Mouse (Mus musculus) left cerebral cortex, postnatal 10 days (tissue): Measurements from ENCODE around the gene Wdr41. TPM values are rescaled to one million over a fixed set of nuclear protein-coding genes. Genes with fewer than 3 reads are reported as not detected.

ENCODE experiments used
- DNase-seq, 2 experiments: peaks; one replicate each; pipeline ENCODE4 v3.0.0; 2021 to 2022; ENCODE audit warnings: low spot score in 2 of 2, mixed read lengths in 1 of 2; ENCODE audit errors: extremely low spot score in 1 of 2
- intact Hi-C: fragments of 180-260 bp; cut with DNase I; formaldehyde crosslinking; loops from one replicate; pipeline ENCODE4 v1.15.1; 2025
- total RNA-seq, 2 experiments: library from RNA; stranded (reverse); gene quantifications; 2 replicates each; pipeline ENCODE4 v1.2.3; 2021

Gene Wdr41
- total RNA-seq, 2 experiments from 2014 or later = 23.9 to 26.6 TPM

- intact Hi-C loops = no loop called here
- no peak for DNase-seq
Measured at GRCm38 (mm10) chr13:95032127-95032831, 56.1 kb downstream of the Wdr41 start.

- DNase-seq = no peak
- intact Hi-C loops = no loop called here
Measured at GRCm38 (mm10) chr13:95032973-95033372, 56.8 kb downstream of the Wdr41 start.

GRCm38 (mm10) chr13:95034094-95034493, 58.0 kb downstream of the Wdr41 start:
- intact Hi-C loops = no loop called here
- no peak for DNase-seq

GRCm38 (mm10) chr13:95034715-95035114, 58.6 kb downstream of the Wdr41 start:
- intact Hi-C loops = no loop called here
- DNase-seq = peak in 1 of 2 experiments; percentile 49

- intact Hi-C loops = no loop called here
Measured at GRCm38 (mm10) chr13:95038200-95038599, 62.1 kb downstream of the Wdr41 start.

GRCm38 (mm10) chr13:95040140-95040738, 64.1 kb downstream of the Wdr41 start:
- no peak for DNase-seq
- intact Hi-C loops = no loop called here

More at GRCm38 (mm10) chr13:95038200-95038599, 62.1 kb downstream of the Wdr41 start:
- no peak for DNase-seq

- intact Hi-C loops = no loop called here
- DNase-seq = no peak
Measured at GRCm38 (mm10) chr13:95044108-95044507, 68.0 kb downstream of the Wdr41 start.

GRCm38 (mm10) chr13:95050398-95050797, 74.3 kb downstream of the Wdr41 start:
- intact Hi-C loops = no loop called here

GRCm38 (mm10) chr13:95052421-95052820, 76.3 kb downstream of the Wdr41 start:
- DNase-seq = no peak
- intact Hi-C loops = no loop called here

More at GRCm38 (mm10) chr13:95050398-95050797, 74.3 kb downstream of the Wdr41 start:
- no peak for DNase-seq

- intact Hi-C loops = no loop called here
- no peak for DNase-seq
Measured at GRCm38 (mm10) chr13:95055742-95056388, 79.7 kb downstream of the Wdr41 start.

- DNase-seq = no peak
- intact Hi-C loops = no loop called here
Measured at GRCm38 (mm10) chr13:95056501-95057280, 80.5 kb downstream of the Wdr41 start.

GRCm38 (mm10) chr13:95058885-95059284, 82.7 kb downstream of the Wdr41 start:
- intact Hi-C loops = no loop called here
- DNase-seq = no peak

- intact Hi-C loops = loop anchor here (10.0 kb wide), 1 partner anchor 221 kb away; no protein-coding TSS in a partner anchor
- no peak for DNase-seq
Measured at GRCm38 (mm10) chr13:95063390-95064017, 87.4 kb downstream of the Wdr41 start.

GRCm38 (mm10) chr13:95067854-95068253, 91.7 kb downstream of the Wdr41 start:
- intact Hi-C loops = loop anchor here (10.0 kb wide), 1 partner anchor 217 kb away; no protein-coding TSS in a partner anchor
- DNase-seq = no peak

GRCm38 (mm10) chr13:95070268-95070667, 94.1 kb downstream of the Wdr41 start:
- intact Hi-C loops = no loop called here
- no peak for DNase-seq
